Mouse (Mus musculus) megakaryocyte, embryonic 14.5 days (primary cell): ENCODE data around the gene Dnajc13.

Experiments
- FLI1 ChIP-seq: IDR thresholded peaks from 2 replicates; pipeline ENCODE4 v1.6.1; 2012; ENCODE audit warnings: low read length, inconsistent platforms, mixed read lengths
- GATA1 ChIP-seq: IDR thresholded peaks from 3 replicates; pipeline ENCODE4 v1.6.1; 2012; ENCODE audit warnings: mixed read lengths, low read length, inconsistent platforms, borderline replicate concordance

DNA sequence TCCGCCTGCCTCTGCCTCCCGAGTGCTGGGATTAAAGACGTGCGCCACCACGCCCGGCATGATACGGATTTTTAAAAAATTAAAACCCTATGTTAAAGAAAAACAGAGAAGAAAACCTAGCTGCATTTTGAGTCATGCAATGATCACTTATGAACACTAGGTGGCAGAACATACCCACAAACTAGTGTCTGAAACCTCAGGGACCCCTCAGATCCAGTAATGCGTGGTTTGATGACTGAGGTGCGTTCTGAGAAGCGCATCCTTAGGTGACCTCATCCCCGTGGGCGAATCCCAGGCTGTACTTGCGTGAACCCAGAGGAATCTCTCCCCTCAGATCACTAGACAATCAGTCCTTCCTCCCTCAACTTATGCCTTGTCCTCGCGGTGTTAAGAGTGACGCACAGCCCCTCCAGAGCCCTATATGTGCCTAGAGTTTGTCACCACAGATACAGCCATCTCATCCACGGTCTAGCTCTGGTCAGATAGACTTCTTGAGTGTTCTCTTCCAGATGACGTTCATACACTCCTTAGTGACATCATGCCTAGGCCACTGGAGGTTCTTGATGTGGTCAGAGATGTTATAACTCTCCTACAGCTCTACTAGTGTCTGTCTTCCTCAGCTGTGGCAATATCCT is 14.9 kb upstream of the Dnajc13 start:
- TF ChIP-seq FLI1: no peak
- no peak for TF ChIP-seq GATA1
